Mouse (Mus musculus) retina, postnatal 7 days (tissue): ENCODE results near the gene Drc3.

ENCODE experiments used
- DNase-seq: peaks from one replicate; pipeline ENCODE4 v3.0.0-alpha.2; 2012; ENCODE audit warnings: low read depth, low spot score

Gene Drc3

DNA sequence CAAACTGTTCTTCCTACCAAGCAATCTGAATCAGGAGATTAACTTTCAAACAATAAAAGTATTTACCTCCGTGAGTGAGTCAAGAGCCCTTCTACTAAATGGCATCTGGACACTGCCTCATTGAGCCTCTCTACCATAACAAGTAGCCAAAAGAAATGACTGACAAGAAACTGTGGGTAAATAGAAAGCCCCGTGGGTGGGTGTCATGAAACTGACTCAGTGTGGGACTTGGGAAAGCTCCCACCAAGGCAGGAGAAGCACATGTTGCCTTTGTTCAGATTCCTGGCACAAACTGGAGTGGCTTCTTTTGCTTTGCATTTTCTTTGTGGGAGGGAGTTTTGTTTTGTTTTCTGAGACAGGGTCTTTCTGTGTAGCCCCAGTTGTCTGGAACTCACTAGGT, 17.4 kb upstream of the Drc3 start:
- no peak for DNase-seq

- DNase-seq = no peak
These were observed 14.8 kb upstream of the Drc3 start for GRCm38 (mm10) chr11:60338291-60338690.

DNA sequence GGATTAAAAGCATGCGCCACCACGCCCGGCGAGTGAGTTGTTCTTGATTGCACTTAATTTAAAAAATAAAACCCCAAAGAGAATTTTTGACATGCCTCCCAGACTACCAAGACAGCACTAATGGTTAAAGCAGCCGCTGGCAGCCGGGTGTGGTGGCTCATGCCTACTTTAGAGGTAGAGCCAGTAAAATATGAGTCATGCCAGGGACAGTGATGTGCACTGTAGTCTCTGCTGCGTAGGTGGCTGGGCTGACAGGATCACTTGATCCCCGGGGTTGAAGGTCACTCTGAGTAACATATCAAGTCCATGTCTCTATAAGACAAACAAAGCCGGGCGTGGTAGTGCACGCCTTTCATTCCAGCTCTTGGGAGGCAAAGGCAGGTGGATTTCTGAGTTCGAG, 13.8 kb upstream of the Drc3 start:
- no peak for DNase-seq

GRCm38 (mm10) chr11:60345868-60346267, 7.3 kb upstream of the Drc3 start:
- DNase-seq = no peak

DNA sequence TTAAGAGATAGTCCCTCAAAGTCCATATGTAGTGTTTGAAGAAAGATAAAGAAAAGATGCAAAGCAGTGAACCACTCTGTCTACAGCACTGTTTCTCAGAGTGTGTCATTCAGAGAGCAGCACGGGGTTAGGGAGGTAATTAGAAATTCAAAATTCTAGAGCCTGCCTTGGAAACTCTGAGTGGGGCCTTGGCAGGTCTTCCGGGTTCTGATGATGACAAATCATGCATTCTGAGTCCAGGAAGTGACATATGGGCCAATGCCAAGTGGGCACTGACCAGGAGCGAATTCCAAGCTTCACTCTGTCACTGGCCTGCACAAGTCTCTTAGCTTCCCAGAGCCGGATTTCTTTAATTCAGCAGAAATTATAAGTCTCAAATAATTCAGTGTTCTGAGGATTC, 6.6 kb upstream of the Drc3 start:
- DNase-seq = no peak

GRCm38 (mm10) chr11:60351388-60351787, 1.7 kb upstream of the Drc3 start:
- no peak for DNase-seq

DNA sequence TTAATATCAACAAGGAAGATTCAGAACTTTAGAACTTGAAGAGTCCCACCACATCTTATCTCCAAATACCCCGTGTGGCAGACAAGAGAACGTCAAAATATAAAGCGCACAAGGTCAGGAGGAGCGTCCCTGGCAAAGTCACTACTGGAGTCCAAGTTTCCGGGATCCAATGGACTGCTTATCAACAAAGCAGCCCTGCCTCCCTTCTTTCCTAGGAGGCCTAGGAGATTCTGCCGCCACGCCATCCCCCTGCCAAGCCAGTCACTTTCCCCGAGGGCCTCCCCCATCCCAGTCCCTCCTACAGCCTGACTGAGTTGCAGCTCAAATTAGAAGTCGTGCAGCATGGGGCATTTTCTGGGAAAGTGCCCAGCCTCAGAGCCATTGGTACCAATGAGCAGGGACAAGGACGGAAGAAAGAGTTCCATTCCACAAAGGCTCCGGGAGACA, 1.2 kb upstream of the Drc3 start:
- DNase-seq = no peak

GRCm38 (mm10) chr11:60355952-60356351, 2.8 kb downstream of the Drc3 start:
- DNase-seq = no peak

DNA sequence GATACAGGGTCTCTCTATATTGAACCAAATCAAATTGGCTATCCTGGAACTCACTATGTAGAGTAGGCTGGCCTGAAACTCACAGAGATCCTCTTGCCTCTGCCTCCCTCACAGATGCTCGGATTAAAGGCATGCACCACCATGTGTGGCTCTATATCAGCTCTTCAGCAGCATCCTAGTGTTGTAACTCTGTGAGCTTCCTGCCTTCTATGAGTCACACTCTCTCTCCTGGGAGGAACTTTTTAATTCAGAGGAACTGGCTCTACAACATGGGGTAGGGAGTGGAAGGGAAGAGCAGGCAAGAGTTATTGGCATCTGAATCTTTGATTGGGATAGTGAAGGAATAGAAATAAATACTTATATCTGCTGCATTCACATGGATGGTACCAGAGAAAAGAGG, 4.0 kb downstream of the Drc3 start:
- no peak for DNase-seq

GRCm38 (mm10) chr11:60358548-60358947, 5.4 kb downstream of the Drc3 start:
- DNase-seq = no peak

DNA sequence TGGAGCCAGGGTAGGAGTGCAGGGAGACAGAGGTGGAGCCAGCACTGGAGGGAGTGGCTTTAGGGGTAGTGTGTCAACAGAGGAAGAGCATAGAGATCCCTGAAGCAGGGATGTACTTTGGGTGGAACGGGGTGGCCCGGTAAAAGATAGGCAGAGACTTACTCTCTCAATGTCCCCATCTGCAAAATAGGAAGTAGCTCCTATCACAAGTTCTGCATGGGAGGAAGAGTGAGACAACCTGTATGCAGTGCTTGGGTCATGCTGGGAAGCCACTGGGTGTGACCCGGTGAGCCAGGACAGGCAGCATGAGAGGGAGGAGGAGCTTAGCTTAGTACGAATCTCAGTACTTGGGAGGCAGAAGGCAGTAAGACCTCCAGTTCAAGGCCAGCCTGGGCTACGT, 6.0 kb downstream of the Drc3 start:
- DNase-seq = no peak

- DNase-seq = no peak
These were observed 6.8 kb downstream of the Drc3 start for GRCm38 (mm10) chr11:60359936-60360335.

DNA sequence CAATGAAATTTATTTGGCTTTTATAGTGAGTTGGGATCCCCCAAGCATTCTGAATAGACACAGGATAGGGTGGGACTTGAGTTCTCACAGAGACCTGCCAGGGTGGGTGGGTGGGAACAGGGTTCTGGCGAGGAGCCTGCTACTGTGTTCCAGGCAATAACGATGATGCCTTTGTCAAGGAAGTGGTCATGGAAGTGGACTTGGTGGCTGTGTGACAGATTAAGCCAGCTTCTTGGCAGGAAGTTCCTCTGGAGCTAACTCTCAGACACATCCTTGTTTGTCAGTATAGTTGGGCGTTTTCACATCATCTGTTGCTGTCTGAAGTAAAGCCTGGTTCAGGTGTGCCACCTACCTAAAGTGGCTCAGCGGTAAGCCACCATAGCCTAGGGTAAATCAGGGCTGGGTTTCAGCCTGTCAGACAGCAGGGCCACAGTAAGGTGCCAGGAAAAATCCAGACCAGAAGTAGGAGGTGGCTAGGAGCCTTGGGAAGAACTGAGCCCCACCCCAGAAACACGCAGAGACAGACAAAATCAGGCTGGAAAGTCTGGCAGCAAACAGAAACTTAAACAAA, 7.6 kb downstream of the Drc3 start:
- no peak for DNase-seq

DNA sequence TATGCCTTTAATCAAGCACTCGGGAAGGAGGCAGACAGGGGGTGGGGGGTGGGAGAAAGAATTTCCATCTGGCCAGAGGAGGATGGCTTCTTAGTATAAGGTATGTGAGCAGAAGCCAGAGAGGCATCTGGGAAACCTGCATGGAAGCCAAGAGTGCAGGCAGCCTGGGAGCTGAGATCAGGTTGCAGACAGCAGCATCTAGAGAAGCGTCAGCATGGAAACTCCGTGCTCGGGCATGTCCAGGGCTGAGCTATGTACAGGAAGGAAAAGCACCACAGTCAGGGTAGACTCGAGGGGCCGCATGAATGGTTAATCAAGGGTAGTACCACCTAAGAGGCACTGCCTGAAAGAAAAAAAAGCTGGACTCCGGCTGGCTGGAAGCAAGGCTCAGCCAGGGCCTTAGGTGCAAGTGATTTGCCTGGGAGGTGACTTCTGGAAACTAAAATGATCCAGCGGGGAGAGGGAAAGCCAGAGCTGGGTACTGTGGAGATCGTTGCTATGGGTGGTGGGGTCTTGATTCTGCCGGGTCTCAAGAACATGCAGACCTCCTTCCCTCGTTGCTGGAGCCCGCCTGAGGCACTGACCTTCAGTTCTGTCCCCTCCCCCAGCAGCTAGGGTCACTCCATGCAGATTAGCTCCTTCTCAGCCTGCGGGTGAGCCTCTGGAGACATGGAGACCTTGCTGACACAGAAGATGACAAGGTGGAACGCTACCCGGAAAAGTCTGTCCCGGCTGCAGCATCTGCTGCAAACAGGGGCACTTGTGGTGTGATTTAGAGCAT, 13.3 kb downstream of the Drc3 start:
- no peak for DNase-seq

DNA sequence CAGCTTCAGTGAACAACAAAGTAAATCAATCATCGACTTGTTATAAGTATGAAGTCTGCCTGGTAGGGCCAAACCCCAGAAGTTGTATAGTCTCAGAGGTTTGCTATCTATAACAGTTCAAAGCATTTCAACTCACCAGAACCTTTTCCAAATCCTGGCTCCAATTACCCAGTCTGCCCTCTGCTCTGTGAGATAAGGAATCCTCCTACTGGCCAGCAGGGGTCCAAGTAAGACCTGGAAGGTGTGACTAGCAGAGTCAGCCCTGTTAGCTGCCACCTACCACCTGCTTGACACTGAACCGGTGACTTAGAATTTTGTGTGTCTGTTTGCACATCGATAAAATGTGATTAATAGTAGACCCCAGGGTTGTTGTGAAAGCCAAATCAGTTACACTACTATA, 14.1 kb downstream of the Drc3 start:
- no peak for DNase-seq

DNA sequence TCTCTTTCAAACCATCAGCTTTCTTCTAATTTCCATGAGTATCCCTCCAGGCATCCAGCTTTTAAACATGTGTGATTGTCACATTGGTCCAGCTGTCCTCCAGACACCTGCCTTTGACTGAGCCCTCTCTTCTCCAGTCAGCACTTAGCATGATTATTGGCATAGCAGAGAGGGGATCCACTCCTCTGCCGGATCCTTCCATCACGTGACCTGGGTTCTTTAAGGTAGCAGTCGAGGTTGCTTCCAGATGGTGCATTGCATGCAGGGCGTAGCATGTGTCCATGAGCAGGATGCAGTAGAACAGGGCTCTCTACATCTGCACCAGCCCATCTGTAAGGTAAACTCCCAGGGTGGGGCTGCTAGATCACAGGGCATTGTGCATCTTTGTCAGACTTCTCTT, 15.8 kb downstream of the Drc3 start:
- DNase-seq = no peak

DNA sequence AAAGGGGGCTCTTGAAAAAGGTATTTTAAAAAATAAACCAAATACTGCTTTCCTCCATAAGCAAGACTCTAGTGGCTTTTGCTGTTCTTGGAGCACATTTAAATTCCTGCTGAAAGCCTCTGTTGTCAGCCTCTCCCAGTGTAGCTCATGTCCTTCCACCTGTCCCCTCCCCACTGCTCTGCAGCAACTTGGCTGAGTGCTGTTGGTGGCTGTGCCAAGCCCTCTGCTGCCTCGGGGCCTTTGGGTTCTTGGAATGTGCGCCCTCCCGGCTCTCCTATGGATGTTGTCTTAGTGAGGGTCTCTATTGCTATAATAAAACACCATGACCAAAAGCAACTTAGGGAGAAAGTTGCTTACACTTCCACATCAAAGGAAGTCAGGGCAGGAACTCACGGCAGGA, 16.3 kb downstream of the Drc3 start:
- no peak for DNase-seq

DNA sequence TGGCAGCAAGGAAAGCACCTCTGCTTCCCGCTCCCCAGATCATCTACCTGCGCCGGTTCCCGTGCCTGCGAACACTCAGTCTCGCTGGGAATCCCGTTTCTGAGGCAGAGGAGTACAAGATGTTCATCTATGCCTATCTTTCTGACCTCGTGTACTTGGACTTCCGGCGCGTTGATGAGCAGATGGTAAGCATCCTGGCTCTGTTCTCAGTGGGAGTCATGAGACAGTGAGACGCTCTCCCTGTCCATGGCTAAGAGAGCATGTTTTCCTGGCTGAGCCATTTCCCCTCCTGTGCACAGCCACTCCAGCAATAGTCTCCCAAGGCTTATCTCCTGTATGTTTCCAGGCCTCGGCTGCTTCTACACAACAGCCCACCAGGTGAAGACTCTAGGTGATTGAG, 17.3 kb downstream of the Drc3 start:
- DNase-seq = no peak

GRCm38 (mm10) chr11:60374481-60374880, 21.4 kb downstream of the Drc3 start:
- DNase-seq = no peak

DNA sequence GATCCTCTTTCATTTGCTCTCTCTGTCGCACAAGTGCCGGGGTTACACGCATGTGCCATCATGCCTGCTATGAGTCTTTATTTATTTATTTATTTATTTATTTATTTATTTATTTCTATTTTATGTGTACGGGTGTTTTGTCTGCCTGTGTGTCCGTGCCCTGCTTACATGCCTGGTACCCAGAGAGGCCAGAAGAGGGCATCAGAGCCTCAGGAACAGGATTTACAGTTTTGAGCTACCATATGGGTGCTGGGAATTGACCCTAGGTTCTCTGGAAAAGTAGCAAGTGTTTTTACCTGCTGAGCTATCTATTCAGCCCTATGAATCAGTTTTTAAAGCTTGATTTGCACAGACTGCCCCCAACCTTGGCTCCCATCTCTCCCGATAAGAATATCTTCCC, 30.4 kb downstream of the Drc3 start:
- no peak for DNase-seq

GRCm38 (mm10) chr11:60384762-60385421, 31.8 kb downstream of the Drc3 start:
- DNase-seq = no peak

DNA sequence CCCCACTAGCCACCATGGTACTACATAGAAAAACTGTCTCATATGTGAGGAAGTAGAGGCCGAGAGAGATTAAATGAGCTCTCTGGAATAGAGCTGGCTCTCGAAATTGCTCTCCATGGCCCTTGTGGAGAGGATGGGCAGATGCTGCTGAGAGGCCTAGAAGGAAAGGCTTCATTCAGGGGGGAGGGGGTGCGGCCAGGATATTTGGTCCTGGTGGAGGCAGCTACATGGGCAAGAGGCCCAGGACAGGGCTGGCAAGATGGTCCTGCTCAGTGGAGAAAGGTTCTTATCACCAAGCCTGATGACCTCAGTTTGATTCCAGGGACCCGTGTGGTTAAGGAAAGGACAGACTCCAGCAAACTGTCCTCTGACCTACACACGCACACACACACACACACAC, 32.8 kb downstream of the Drc3 start:
- DNase-seq = no peak

DNA sequence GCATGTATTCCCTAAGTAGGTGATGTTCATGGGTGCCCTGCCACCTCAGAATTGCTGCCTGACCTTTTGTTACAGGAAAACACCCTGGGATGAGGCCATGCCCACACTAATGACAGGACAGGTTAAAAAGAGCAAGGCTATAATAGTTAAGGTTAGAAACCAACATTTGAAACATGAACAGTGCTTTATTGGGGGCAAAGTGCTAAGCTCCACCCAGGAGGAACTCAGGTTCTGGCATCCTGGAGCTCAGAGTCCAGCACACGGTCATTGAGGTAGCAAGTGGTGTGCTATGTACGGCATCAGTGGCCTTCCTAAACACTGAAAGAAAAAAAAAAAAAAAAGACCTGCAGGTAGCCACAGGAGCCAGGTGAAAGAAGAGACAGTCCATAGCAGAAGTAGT, 34.8 kb downstream of the Drc3 start:
- DNase-seq = no peak
